Mouse (Mus musculus): ENCODE measurements around the gene Gm45140. TPM values are rescaled to one million over a fixed set of nuclear protein-coding genes. Genes with fewer than 3 reads are reported as not detected.

Gm45140 gene
- polyA plus RNA-seq, 1 experiment from 2014 or later, result 3.5 TPM

DNA sequence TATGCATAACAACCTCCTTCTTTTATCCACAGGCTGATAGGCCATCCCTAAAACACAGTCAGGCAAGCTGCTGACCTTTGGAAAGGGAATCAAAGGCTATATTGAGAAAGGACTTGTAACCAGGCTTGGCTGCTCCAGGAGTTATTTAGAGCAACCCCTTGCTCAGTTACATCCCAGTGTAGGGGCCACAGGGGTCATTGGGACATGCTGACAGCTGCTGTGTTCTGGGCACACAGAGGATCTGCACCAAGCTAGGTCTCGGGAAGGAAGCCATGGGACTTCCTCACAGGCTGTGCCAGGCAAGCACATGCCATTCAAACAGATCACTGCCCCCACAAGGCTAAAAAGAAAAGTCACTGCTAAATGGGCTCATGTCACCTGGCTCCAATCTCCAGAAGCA, 37.5 kb upstream of the Gm45140 start:
- Histone ChIP-seq H3K9me3 (ENCODE audit: control insufficient read depth, low read length) (peaks cover 3% of the 10 kb centered on the region; the same call in 1 of the 2 replicates), H3K27ac (ENCODE audit: low read length) (no peak overlapping the region), H3K27me3 (ENCODE audit: control insufficient read depth, insufficient read depth, low read depth, low read length) (no peaks in the 10 kb centered on the region), H3K4me2 (ENCODE audit: low read depth, low read length) (no peak overlapping the region), H3K4me1 (replicated peaks; ENCODE audit: control insufficient read depth, insufficient read depth, low read length) (peaks cover 3% of the 10 kb centered on the region; the same call in 1 of the 2 replicates), H3K4me3 (ENCODE audit: low read length) (no peak overlapping the region), H3K36me3 (ENCODE audit: control insufficient read depth, insufficient read depth, low read length) (no peaks in the 10 kb centered on the region), H3K9ac (ENCODE audit: low read length) (no peak overlapping the region)
- no peak for ATAC-seq (ENCODE audit: low read depth)
- WGBS, result 41% methylated on average over 1 of the region's 1 CpGs

- no peak for ATAC-seq (ENCODE audit: low read depth)
- H3K4me3 ChIP-seq (ENCODE audit: low read length), result no peak overlapping the region
- H3K9ac ChIP-seq (ENCODE audit: low read length), result no peak overlapping the region
- peaks cover 3% of the 10 kb centered on the region; the same call in 1 of the 2 replicates for H3K4me1 ChIP-seq (replicated peaks; ENCODE audit: control insufficient read depth, insufficient read depth, low read length)
- no peaks in the 10 kb centered on the region for H3K27me3 ChIP-seq (ENCODE audit: control insufficient read depth, insufficient read depth, low read depth, low read length)
- H3K4me2 ChIP-seq (ENCODE audit: low read depth, low read length), result no peak overlapping the region
- H3K9me3 ChIP-seq (ENCODE audit: control insufficient read depth, low read length), result peaks cover 3% of the 10 kb centered on the region; the same call in 1 of the 2 replicates
- no peak overlapping the region for H3K27ac ChIP-seq (ENCODE audit: low read length)
- no peaks in the 10 kb centered on the region for H3K36me3 ChIP-seq (ENCODE audit: control insufficient read depth, insufficient read depth, low read length)
- 73% methylated on average over 7 of the region's 7 CpGs for whole genome bisulfite sequencing
Measured at GRCm38 (mm10) chr6:87871240-87871639, 35.6 kb upstream of the Gm45140 start.

DNA sequence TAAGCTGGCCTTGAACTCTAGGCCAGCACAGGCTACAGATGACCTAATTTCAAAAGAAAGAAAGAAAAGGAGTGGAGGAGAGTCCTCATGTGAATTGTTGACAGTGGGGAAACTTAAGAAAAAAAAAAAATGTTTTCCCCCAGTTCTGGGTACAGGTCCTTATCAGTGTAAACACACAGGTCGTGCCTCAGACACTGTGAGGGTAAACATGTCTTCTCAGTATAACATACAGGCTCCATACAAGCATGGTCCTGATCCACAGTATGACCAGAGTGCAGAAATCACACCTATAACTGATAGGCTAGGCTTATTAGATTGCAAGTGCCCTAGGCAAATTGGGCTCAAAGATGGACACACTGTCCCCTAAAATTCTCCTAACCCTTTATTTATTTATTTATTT, 34.8 kb upstream of the Gm45140 start:
- Histone ChIP-seq H3K27me3 (ENCODE audit: control insufficient read depth, insufficient read depth, low read depth, low read length) (no peaks in the 10 kb centered on the region), H3K4me1 (replicated peaks; ENCODE audit: control insufficient read depth, insufficient read depth, low read length) (peaks cover 3% of the 10 kb centered on the region; the same call in 1 of the 2 replicates), H3K9me3 (ENCODE audit: control insufficient read depth, low read length) (peaks cover 3% of the 10 kb centered on the region; the same call in 1 of the 2 replicates), H3K4me2 (ENCODE audit: low read depth, low read length) (no peak overlapping the region), H3K36me3 (ENCODE audit: control insufficient read depth, insufficient read depth, low read length) (no peaks in the 10 kb centered on the region), H3K4me3 (ENCODE audit: low read length) (no peak overlapping the region), H3K27ac (ENCODE audit: low read length) (no peak overlapping the region), H3K9ac (ENCODE audit: low read length) (no peak overlapping the region)
- no peak for ATAC-seq (ENCODE audit: low read depth)
- 25% methylated on average over 1 of the region's 1 CpGs for WGBS

- Histone ChIP-seq H3K27ac (ENCODE audit: low read length) (no peak overlapping the region), H3K4me1 (replicated peaks; ENCODE audit: control insufficient read depth, insufficient read depth, low read length) (peaks cover 3% of the 10 kb centered on the region; the same call in 1 of the 2 replicates), H3K9ac (ENCODE audit: low read length) (no peak overlapping the region), H3K9me3 (ENCODE audit: control insufficient read depth, low read length) (peaks cover under 1% of the 10 kb centered on the region; the same call in 1 of the 2 replicates), H3K4me3 (ENCODE audit: low read length) (no peak overlapping the region), H3K27me3 (ENCODE audit: control insufficient read depth, insufficient read depth, low read depth, low read length) (no peaks in the 10 kb centered on the region), H3K36me3 (ENCODE audit: control insufficient read depth, insufficient read depth, low read length) (no peaks in the 10 kb centered on the region), H3K4me2 (ENCODE audit: low read depth, low read length) (no peak overlapping the region)
- WGBS, result 51% methylated on average over 9 of the region's 9 CpGs
- ATAC-seq (ENCODE audit: low read depth), result peak; percentile 92
Measured at GRCm38 (mm10) chr6:87868871-87869506, 33.4 kb upstream of the Gm45140 start.

DNA sequence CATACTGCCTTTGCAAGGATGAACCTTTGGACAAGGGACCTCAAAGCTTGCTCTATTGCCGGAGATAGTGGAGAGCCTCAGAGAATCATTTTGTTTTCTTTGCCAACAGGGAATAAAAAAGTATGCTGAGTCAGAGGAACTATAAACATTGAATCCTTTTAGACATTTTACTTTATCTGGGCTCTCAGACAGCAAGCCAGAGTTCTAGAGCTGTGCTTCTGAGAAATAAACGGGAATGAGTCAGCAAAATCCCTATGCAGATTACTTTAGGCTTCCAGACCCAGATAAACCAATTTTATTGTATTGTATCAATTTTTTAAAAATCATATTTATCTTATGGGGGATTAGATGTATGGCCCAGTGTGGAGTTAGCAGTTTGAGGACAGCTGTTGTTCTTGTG, 31.7 kb upstream of the Gm45140 start:
- H3K4me2 ChIP-seq (ENCODE audit: low read depth, low read length), result no peak overlapping the region
- no peak overlapping the region for H3K4me3 ChIP-seq (ENCODE audit: low read length)
- H3K27me3 ChIP-seq (ENCODE audit: control insufficient read depth, insufficient read depth, low read depth, low read length), result no peaks in the 10 kb centered on the region
- WGBS, result 56% methylated on average over 2 of the region's 2 CpGs
- no peak for ATAC-seq (ENCODE audit: low read depth)
- no peak overlapping the region for H3K9ac ChIP-seq (ENCODE audit: low read length)
- H3K9me3 ChIP-seq (ENCODE audit: control insufficient read depth, low read length), result no peaks in the 10 kb centered on the region
- H3K4me1 ChIP-seq (replicated peaks; ENCODE audit: control insufficient read depth, insufficient read depth, low read length), result peaks cover 3% of the 10 kb centered on the region; the same call in 1 of the 2 replicates
- no peak overlapping the region for H3K27ac ChIP-seq (ENCODE audit: low read length)
- no peaks in the 10 kb centered on the region for H3K36me3 ChIP-seq (ENCODE audit: control insufficient read depth, insufficient read depth, low read length)

DNA sequence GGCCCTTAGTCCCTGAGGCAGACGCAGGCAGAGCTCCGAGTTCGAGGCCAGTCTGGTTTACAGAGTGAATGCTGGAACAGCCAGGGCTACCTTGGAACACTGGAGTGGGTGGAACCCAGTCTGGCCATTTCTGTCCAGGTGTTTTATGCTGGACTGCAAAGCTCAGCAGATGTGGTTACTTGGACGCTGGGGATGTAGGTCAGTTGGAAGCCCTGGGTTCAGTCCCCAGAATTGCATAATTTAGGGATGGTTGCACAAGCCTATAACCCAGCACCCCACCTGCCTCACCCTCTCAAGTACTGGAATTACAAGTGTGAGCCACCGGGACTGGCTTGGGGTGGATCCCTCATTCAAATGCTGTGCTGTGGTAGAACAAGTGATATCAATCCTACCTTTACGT, 30.6 kb upstream of the Gm45140 start:
- Histone ChIP-seq H3K4me2 (ENCODE audit: low read depth, low read length) (no peak overlapping the region), H3K4me3 (ENCODE audit: low read length) (no peak overlapping the region), H3K27ac (ENCODE audit: low read length) (no peak overlapping the region), H3K36me3 (ENCODE audit: control insufficient read depth, insufficient read depth, low read length) (no peaks in the 10 kb centered on the region), H3K9ac (ENCODE audit: low read length) (no peak overlapping the region), H3K9me3 (ENCODE audit: control insufficient read depth, low read length) (no peaks in the 10 kb centered on the region), H3K27me3 (ENCODE audit: control insufficient read depth, insufficient read depth, low read depth, low read length) (no peaks in the 10 kb centered on the region), H3K4me1 (replicated peaks; ENCODE audit: control insufficient read depth, insufficient read depth, low read length) (peaks cover 3% of the 10 kb centered on the region; the same call in 1 of the 2 replicates)
- ATAC-seq (ENCODE audit: low read depth), result no peak
- WGBS, result 80% methylated on average over 6 of the region's 6 CpGs

- H3K4me1 ChIP-seq (replicated peaks; ENCODE audit: control insufficient read depth, insufficient read depth, low read length), result no peaks in the 10 kb centered on the region
- no peak overlapping the region for H3K9ac ChIP-seq (ENCODE audit: low read length)
- no peak overlapping the region for H3K4me3 ChIP-seq (ENCODE audit: low read length)
- ATAC-seq (ENCODE audit: low read depth), result no peak
- H3K36me3 ChIP-seq (ENCODE audit: control insufficient read depth, insufficient read depth, low read length), result no peaks in the 10 kb centered on the region
- no peak overlapping the region for H3K27ac ChIP-seq (ENCODE audit: low read length)
- no peaks in the 10 kb centered on the region for H3K9me3 ChIP-seq (ENCODE audit: control insufficient read depth, low read length)
- H3K4me2 ChIP-seq (ENCODE audit: low read depth, low read length), result no peak overlapping the region
- 39% methylated on average over 1 of the region's 1 CpGs for WGBS
- H3K27me3 ChIP-seq (ENCODE audit: control insufficient read depth, insufficient read depth, low read depth, low read length), result no peaks in the 10 kb centered on the region
Measured at GRCm38 (mm10) chr6:87857071-87857470, 21.5 kb upstream of the Gm45140 start.

- Histone ChIP-seq H3K27me3 (ENCODE audit: control insufficient read depth, insufficient read depth, low read depth, low read length) (no peaks in the 10 kb centered on the region), H3K4me1 (replicated peaks; ENCODE audit: control insufficient read depth, insufficient read depth, low read length) (peaks cover 9% of the 10 kb centered on the region), H3K9ac (ENCODE audit: low read length) (no peak overlapping the region), H3K36me3 (ENCODE audit: control insufficient read depth, insufficient read depth, low read length) (0 out of 2 replicates have a peak, but pooled peaks cover under 1% of the 10 kb centered on the region), H3K9me3 (ENCODE audit: control insufficient read depth, low read length) (no peaks in the 10 kb centered on the region), H3K4me2 (ENCODE audit: low read depth, low read length) (no peak overlapping the region), H3K4me3 (ENCODE audit: low read length) (no peak overlapping the region), H3K27ac (ENCODE audit: low read length) (no peak overlapping the region)
- no peak for ATAC-seq (ENCODE audit: low read depth)
- WGBS, result 63% methylated on average over 4 of the region's 4 CpGs
Measured at GRCm38 (mm10) chr6:87853446-87853845, 17.9 kb upstream of the Gm45140 start.

DNA sequence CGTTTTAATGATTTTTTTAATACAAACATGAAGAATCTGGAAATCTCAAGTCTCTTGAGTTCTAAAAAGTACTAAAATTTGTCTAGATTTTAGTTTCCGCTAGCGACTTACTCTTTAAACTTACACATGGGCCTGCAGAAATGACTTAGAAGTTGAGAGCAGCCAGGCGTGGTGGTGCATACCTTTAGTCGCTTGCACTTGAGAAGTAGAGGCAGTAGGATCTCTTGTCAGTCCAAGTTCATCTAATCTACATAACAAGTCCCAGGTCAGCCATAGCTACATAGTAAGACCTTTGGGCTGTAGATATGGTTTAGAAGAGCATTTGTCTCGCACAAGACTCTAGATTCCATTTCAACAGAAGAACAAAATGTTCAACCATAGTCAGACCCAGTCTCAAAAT, 16.3 kb upstream of the Gm45140 start:
- Histone ChIP-seq H3K27ac (ENCODE audit: low read length) (no peak overlapping the region), H3K4me3 (ENCODE audit: low read length) (no peak overlapping the region), H3K27me3 (ENCODE audit: control insufficient read depth, insufficient read depth, low read depth, low read length) (no peaks in the 10 kb centered on the region), H3K36me3 (ENCODE audit: control insufficient read depth, insufficient read depth, low read length) (peaks cover 2% of the 10 kb centered on the region; the same call in 1 of the 2 replicates), H3K9ac (ENCODE audit: low read length) (no peak overlapping the region), H3K4me1 (replicated peaks; ENCODE audit: control insufficient read depth, insufficient read depth, low read length) (peaks cover 19% of the 10 kb centered on the region), H3K9me3 (ENCODE audit: control insufficient read depth, low read length) (no peaks in the 10 kb centered on the region), H3K4me2 (ENCODE audit: low read depth, low read length) (no peak overlapping the region)
- ATAC-seq (ENCODE audit: low read depth), result no peak
- 77% methylated on average over 6 of the region's 6 CpGs for WGBS
